Mouse (Mus musculus): Measurements from ENCODE around the gene Gm14412. TPM values are rescaled to one million over a fixed set of nuclear protein-coding genes. Genes with fewer than 3 reads are reported as not detected.
"Not testable (repeated sequence)": the region's sequence is repeated elsewhere in the genome, so short reads cannot be mapped to it uniquely, and the experiment has no call there.

The Gm14412 gene
- total RNA-seq (2014; rRNA removed) (0.10 and 0.43 TPM in 2 replicates), polyA plus RNA-seq (2015; fragmentation: Nextera tagmentation; extraction: Ambion mirVana) (0.66 and 0.71 TPM in 2 replicates)

- not testable (repeated sequence) for H3K27me3 ChIP-seq (ENCODE audit: insufficient read depth, low read length); DNase-seq (ENCODE audit: low spot score); H3K36me3 ChIP-seq (ENCODE audit: insufficient read depth, low read length); H3K4me1 ChIP-seq (ENCODE audit: insufficient read depth, low read length); H3K9ac ChIP-seq (replicated peaks; ENCODE audit: low read length); H3K4me3 ChIP-seq (ENCODE audit: low read length); H3K4me2 ChIP-seq (ENCODE audit: low read depth, low read length); H3K27ac ChIP-seq; H3K9me3 ChIP-seq (ENCODE audit: low read length); ATAC-seq
- WGBS = 89% methylated on average over 2 of the region's 2 CpGs
Observed at GRCm38 (mm10) chr2:177324257-177324733, at the start of gene Gm14412. Gene Gm14412 (minus strand): TSS chr2:177324307.

DNA sequence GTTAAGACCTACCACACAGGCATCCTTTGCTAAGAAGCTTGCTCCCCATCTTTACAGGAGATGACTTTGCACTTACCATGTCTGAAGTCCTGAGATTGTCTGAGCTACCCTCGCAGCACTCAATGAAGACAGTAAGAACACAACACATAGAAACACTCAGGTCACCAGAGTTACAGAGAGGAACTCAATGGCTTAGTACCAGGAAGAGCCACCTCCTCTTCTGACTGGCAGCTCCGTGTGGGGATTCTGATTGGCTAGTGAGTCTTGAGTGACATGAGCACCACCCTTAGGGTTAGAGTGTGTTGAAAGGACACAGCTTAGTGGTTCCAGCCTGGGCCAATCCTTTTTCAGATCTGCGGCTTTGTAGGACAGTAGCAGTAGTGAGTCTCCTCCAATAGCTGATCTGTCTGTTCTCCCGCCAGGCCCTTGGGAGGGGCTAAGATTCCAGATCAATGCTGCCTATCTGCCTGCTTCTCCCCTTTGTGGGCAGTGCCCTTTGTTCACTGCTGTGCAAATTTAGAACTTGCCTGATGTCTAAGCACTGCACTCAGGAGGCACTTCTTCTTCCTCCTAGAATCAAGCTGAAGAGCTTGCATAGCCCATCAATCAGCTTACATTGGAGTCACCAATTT lies 5.7 kb upstream of the Gm14412 start:
- 74% methylated on average over 4 of the region's 4 CpGs for WGBS
- not testable (repeated sequence) for H3K4me1 ChIP-seq (ENCODE audit: insufficient read depth, low read length); H3K36me3 ChIP-seq (ENCODE audit: insufficient read depth, low read length)

GRCm38 (mm10) chr2:177321361-177321760 lies 2.7 kb downstream of the Gm14412 start:
- H3K4me2 ChIP-seq (ENCODE audit: low read depth, low read length); DNase-seq (ENCODE audit: low spot score); ATAC-seq; H3K36me3 ChIP-seq (ENCODE audit: insufficient read depth, low read length); H3K9ac ChIP-seq (replicated peaks; ENCODE audit: low read length); H3K9me3 ChIP-seq (ENCODE audit: low read length); H3K27ac ChIP-seq; H3K4me1 ChIP-seq (ENCODE audit: insufficient read depth, low read length); H3K4me3 ChIP-seq (ENCODE audit: low read length); H3K27me3 ChIP-seq (ENCODE audit: insufficient read depth, low read length): not testable (repeated sequence)

More for the DNA sequence above, 5.7 kb upstream of the Gm14412 start:
- not testable (repeated sequence) for H3K9ac ChIP-seq (replicated peaks; ENCODE audit: low read length); H3K27me3 ChIP-seq (ENCODE audit: insufficient read depth, low read length); ATAC-seq; DNase-seq (ENCODE audit: low spot score); H3K9me3 ChIP-seq (ENCODE audit: low read length); H3K4me2 ChIP-seq (ENCODE audit: low read depth, low read length); H3K27ac ChIP-seq; H3K4me3 ChIP-seq (ENCODE audit: low read length)

DNA sequence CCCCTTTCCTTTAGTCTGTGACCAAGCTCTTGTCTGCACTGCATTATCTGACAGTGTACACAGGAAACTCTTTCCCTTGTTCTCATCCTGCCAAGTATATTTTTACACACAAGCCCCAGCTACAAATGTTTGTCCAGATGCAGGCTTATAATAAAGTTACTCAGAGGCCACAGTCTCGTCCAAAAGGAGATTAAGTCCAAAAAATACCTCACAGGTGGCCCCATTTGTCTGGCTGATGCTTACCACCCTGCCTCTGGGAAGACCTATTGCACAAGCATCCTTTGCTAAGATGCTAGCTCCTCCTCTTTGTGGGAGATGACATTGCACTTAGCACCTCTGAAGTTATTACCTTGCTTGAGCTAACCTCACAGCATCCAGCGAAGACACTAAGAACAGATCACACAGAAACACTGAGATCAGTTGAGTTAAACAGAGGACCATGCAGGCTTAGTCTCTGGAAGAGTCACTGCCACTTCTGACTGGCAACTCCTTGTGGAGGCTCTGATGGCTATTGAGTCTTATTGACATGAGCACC lies 3.3 kb downstream of the Gm14412 start:
- H3K9me3 ChIP-seq (ENCODE audit: low read length); ATAC-seq; H3K27me3 ChIP-seq (ENCODE audit: insufficient read depth, low read length); H3K27ac ChIP-seq; H3K4me1 ChIP-seq (ENCODE audit: insufficient read depth, low read length); H3K9ac ChIP-seq (replicated peaks; ENCODE audit: low read length); DNase-seq (ENCODE audit: low spot score); H3K4me3 ChIP-seq (ENCODE audit: low read length); H3K4me2 ChIP-seq (ENCODE audit: low read depth, low read length); H3K36me3 ChIP-seq (ENCODE audit: insufficient read depth, low read length): not testable (repeated sequence)
- WGBS = 61% methylated on average over 2 of the region's 2 CpGs

DNA sequence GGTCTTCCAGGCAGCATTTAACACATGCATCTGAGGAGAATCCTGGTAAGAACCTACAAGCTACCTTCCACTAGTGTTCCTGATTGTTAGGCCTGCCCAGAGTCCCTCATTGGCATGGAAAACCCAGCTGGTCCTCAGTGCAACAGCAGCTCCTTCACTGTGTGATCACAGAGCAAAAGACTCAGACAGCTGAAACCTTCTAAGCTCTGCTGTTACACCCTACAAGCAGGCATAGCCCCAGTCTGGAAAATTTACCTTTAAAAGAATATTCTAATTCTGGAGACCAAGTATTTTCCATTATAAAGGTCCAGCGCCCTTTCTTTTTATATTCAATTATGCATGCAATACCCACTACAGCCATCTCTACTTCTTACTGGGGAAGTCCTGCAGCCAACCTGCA lies 5.1 kb downstream of the Gm14412 start:
- H3K4me3 ChIP-seq (ENCODE audit: low read length) = no peak overlapping the region
- 86% methylated on average over 1 of the region's 1 CpGs for WGBS
- no peak overlapping the region for H3K9ac ChIP-seq (replicated peaks; ENCODE audit: low read length)
- DNase-seq (ENCODE audit: low spot score) (no peak), ATAC-seq (no peak)
- H3K36me3 ChIP-seq (ENCODE audit: insufficient read depth, low read length) = no peaks in the 10 kb centered on the region
- H3K27ac ChIP-seq = no peak overlapping the region
- H3K9me3 ChIP-seq (ENCODE audit: low read length) = peaks cover 3% of the 10 kb centered on the region; the same call in 1 of the 2 replicates
- no peaks in the 10 kb centered on the region for H3K27me3 ChIP-seq (ENCODE audit: insufficient read depth, low read length)
- TF ChIP-seq CTCF (IDR thresholded peaks at IDR 0.05; ENCODE audit: low read depth) = no peak
- H3K4me2 ChIP-seq (ENCODE audit: low read depth, low read length) = no peak overlapping the region
- no peaks in the 10 kb centered on the region for H3K4me1 ChIP-seq (ENCODE audit: insufficient read depth, low read length)

- H3K4me1 ChIP-seq (ENCODE audit: insufficient read depth, low read length); H3K36me3 ChIP-seq (ENCODE audit: insufficient read depth, low read length); H3K27ac ChIP-seq; ATAC-seq; H3K9me3 ChIP-seq (ENCODE audit: low read length); H3K9ac ChIP-seq (replicated peaks; ENCODE audit: low read length); H3K27me3 ChIP-seq (ENCODE audit: insufficient read depth, low read length); H3K4me2 ChIP-seq (ENCODE audit: low read depth, low read length); DNase-seq (ENCODE audit: low spot score); H3K4me3 ChIP-seq (ENCODE audit: low read length): not testable (repeated sequence)
- 85% methylated on average over 4 of the region's 4 CpGs for WGBS
Observed at GRCm38 (mm10) chr2:177309627-177310026, 14.5 kb downstream of the Gm14412 start.

- H3K4me2 ChIP-seq (ENCODE audit: low read depth, low read length) = not testable (repeated sequence)
- no CpG with 5 or more reads among the region's 2 CpGs for WGBS
Observed at GRCm38 (mm10) chr2:177304980-177305379, 19.1 kb downstream of the Gm14412 start.

More at GRCm38 (mm10) chr2:177304980-177305379, 19.1 kb downstream of the Gm14412 start:
- H3K36me3 ChIP-seq (ENCODE audit: insufficient read depth, low read length); H3K27ac ChIP-seq; H3K4me3 ChIP-seq (ENCODE audit: low read length); H3K9me3 ChIP-seq (ENCODE audit: low read length); ATAC-seq; H3K27me3 ChIP-seq (ENCODE audit: insufficient read depth, low read length); H3K9ac ChIP-seq (replicated peaks; ENCODE audit: low read length); H3K4me1 ChIP-seq (ENCODE audit: insufficient read depth, low read length); DNase-seq (ENCODE audit: low spot score): not testable (repeated sequence)
